Mouse (Mus musculus) left cerebral cortex, adult 6 months (tissue): Measurements from ENCODE around the gene Nudt4. TPM values are rescaled to one million over a fixed set of nuclear protein-coding genes. Genes with fewer than 3 reads are reported as not detected.

Experiments used
- long read RNA-seq, 2 experiments: library from polyadenylated mRNA; unstranded; transcript quantifications; one replicate each; pipeline ENCODE4 v2.0.0; 2019 to 2020
- polyA plus RNA-seq: library from polyadenylated mRNA; unstranded; fragments of <200 nt; fragmentation: Nextera tagmentation; gene quantifications from 2 replicates; pipeline ENCODE4 v1.2.3, GENCODE M21; 2021

Gene Nudt4
- polyA plus RNA-seq = 27.1 and 72.8 TPM in 2 replicates
- long read RNA-seq, experiment 1, transcript Nudt4-201 (5 exons, 3,210 nt) = major isoform, 18 of 70 reads
- long read RNA-seq, experiment 1, partial matches to known transcripts = 13 of 70 reads
- long read RNA-seq, experiment 1, other reads (novel, unspliced or antisense) = 39 of 70 reads
- long read RNA-seq, experiment 2, partial matches to known transcripts = 2 of 45 reads
- long read RNA-seq, experiment 2, other reads (novel, unspliced or antisense) = 39 of 45 reads

GRCm38 (mm10) chr10:95563851-95564845, at the start of gene Nudt4:
Gene Nudt4, minus strand, starts transcription at chr10:95564146.

DNA sequence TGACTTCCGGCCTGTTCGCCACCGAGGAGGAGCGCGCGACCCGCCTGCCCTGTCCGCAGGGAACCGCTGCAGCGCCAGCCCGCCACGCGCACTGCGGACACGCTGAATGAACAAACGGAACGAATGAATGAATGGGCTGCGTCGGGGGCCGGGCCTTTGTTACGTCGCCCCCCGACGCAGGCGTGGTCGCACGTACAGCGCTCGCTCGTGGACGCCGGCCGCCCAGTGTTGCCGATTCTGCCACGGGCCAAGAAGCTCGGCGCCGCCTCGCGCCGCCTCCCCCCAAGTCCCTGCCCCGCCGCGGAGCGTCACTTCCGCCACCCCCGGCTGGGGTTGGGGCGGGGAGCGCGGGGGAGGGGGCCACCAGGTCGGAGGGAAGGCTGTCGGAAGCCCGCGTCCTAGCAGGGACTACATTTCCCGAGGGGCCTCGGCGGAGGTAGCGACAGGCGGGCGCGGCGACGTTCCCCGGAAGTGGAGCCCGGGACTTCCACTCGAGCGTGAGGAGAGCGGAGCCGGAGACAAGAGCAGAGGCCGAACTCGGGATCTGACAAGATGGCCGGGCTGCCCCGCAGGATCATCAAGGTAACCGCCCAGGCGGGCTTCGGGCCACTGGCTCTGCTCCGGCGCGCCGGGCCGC, 49.2 kb downstream of the Nudt4 start, which contains the start of gene Ube2n:
Ube2n (plus strand) TSS at position 490 of the 637 bp plus-strand sequence.

DNA sequence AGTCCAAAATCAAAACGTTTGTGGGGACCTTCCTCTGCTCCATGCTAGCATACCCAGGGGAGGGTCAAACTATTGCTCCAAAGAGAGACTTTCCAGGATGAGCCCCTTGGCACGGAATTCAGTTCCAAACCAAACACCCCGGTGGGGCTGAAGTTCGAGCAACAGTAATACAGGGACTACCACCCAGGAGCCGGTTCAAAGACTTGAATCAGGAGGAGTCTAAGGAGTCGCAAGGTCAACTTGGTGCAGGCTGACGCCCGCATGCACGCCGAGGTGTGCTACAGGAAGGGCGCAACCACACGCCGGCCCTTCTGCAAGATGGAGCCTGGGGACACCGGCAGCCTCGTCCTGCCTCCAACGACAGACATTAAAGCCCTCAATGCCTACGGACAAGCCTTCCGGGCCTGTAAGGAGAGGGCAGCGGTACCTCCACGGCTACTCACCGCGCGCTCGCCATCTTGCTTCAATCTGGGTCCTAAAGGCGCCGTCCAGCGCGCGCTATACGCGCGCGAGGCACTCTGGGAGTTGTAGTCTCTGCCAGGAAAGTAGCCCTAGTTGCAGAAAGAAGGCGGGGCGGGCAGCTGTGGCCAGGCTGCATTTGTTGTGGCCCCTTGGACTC, 62.4 kb downstream of the Nudt4 start, which contains the start of gene Mrpl42:
Mrpl42 (minus strand) TSS at position 478 of the 619 bp plus-strand sequence.

Other genes starting within 250 kb of the Nudt4 start
- 8.9 and 9.6 TPM in 2 replicates for gene Cradd, start 240.0 kb downstream of the Nudt4 start, polyA plus RNA-seq
- 21.8 and 27.0 TPM in 2 replicates for gene Socs2, start 147.0 kb downstream of the Nudt4 start, polyA plus RNA-seq
- gene Mrpl42, start 62.2 kb downstream of the Nudt4 start, polyA plus RNA-seq = 382 and 389 TPM in 2 replicates
- gene Ube2n, start 49.0 kb downstream of the Nudt4 start, polyA plus RNA-seq = 135 and 174 TPM in 2 replicates
- not detected in 2 replicates for gene Anapc15-ps, start 109.3 kb upstream of the Nudt4 start, polyA plus RNA-seq